Mouse (Mus musculus): Measurements from ENCODE around the gene Dbndd1. TPM values are rescaled to one million over a fixed set of nuclear protein-coding genes. Genes with fewer than 3 reads are reported as not detected.
A peak's percentile ranks its signal among the peaks of the same experiment; 100 is the strongest.

The Dbndd1 gene
- polyA plus RNA-seq, 1 experiment from 2014 or later = 0.89 TPM

DNA sequence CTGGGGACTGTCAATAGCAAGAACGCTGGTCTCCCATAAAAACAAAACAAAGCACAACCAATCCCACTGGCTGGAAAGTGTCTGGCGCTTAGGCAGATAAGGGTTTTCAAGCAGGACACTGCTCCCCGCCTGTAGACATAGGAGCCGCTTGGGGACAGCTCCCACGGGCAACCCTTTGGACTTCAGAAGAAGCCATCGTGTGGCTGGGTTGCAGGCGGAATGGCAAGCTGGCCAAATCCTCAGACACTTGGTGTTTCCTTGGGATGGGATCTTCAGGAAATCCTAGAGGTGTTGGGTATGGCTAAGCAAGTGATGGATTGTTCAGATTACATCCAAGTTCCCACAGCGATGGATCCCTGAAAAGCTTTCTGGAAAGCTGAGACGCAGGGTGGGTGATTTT lies 1.1 kb downstream of the Dbndd1 start:
- Histone ChIP-seq H3K4me3 (ENCODE audit: low read depth, low read length) (peak overlapping the region; percentile 57; the same call in 1 of the 2 replicates), H3K36me3 (ENCODE audit: control insufficient read depth, insufficient read depth, low read length) (0 out of 2 replicates have a peak, but pooled peaks cover under 1% of the 10 kb centered on the region), H3K27me3 (ENCODE audit: control insufficient read depth, insufficient read depth, low read length) (peaks cover 8% of the 10 kb centered on the region; the same call in 1 of the 2 replicates), H3K27ac (replicated peaks) (no peak overlapping the region), H3K4me1 (replicated peaks; ENCODE audit: control insufficient read depth, insufficient read depth) (no peaks in the 10 kb centered on the region; the same call in 1 of the 2 replicates), H3K9ac (ENCODE audit: low read length) (peak overlapping the region; percentile 56; the same call in 1 of the 2 replicates), H3K4me2 (replicated peaks; ENCODE audit: low read depth) (peak overlapping the region; percentile 97), H3K9me3 (ENCODE audit: control insufficient read depth, low read length) (no peaks in the 10 kb centered on the region)
- 3% methylated on average over 9 of the region's 9 CpGs for WGBS
- DNase-seq (ENCODE audit: low spot score) (no peak), ATAC-seq (ENCODE audit: low FRiP score, low TSS enrichment) (no peak)
- TF ChIP-seq CTCF (IDR thresholded peaks at IDR 0.05; ENCODE audit: low read depth) = no peak
- no peak for TF ChIP-seq EP300 (optimal IDR thresholded peaks at IDR 0.05)

GRCm38 (mm10) chr8:123510819-123511218 lies 4.4 kb downstream of the Dbndd1 start:
- H3K9ac ChIP-seq (ENCODE audit: low read length) = no peak overlapping the region
- H3K4me3 ChIP-seq (ENCODE audit: low read depth, low read length) = no peak overlapping the region
- H3K36me3 ChIP-seq (ENCODE audit: control insufficient read depth, insufficient read depth, low read length) = peaks cover 8% of the 10 kb centered on the region; the same call in 1 of the 2 replicates
- ATAC-seq (ENCODE audit: low FRiP score, low TSS enrichment) (no peak), DNase-seq (ENCODE audit: low spot score) (no peak)
- no peak overlapping the region for H3K4me2 ChIP-seq (replicated peaks; ENCODE audit: low read depth)
- H3K27me3 ChIP-seq (ENCODE audit: control insufficient read depth, insufficient read depth, low read length) = 0 out of 2 replicates have a peak, but pooled peaks cover 8% of the 10 kb centered on the region
- no peaks in the 10 kb centered on the region for H3K9me3 ChIP-seq (ENCODE audit: control insufficient read depth, low read length)
- TF ChIP-seq EP300 (optimal IDR thresholded peaks at IDR 0.05) = no peak
- no peak for TF ChIP-seq CTCF (IDR thresholded peaks at IDR 0.05; ENCODE audit: low read depth)
- no peaks in the 10 kb centered on the region for H3K4me1 ChIP-seq (replicated peaks; ENCODE audit: control insufficient read depth, insufficient read depth)
- WGBS = 79% methylated on average over 5 of the region's 5 CpGs
- H3K27ac ChIP-seq (replicated peaks) = no peak overlapping the region

DNA sequence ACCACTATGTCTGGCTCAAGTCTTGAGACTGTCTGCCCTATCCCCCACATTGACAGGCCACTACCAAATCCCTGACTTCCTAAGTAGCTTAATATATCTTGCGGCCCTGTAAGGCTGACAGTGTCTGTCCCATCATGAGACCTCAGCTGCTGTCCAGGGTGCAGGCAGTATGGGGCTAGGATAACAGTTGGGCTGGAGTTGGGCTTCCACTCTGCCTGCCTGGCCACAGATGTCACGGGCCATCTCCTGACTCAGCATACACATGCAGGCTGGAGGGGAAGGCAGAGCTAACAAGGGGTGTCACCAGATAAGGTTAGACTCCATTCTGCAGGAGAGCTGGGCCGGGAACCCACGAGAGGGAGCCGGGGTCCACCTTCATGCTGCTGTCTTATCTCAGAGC lies 8.1 kb downstream of the Dbndd1 start:
- peaks cover 24% of the 10 kb centered on the region for H3K36me3 ChIP-seq (ENCODE audit: control insufficient read depth, insufficient read depth, low read length)
- 97% methylated on average over 5 of the region's 5 CpGs for WGBS

DNA sequence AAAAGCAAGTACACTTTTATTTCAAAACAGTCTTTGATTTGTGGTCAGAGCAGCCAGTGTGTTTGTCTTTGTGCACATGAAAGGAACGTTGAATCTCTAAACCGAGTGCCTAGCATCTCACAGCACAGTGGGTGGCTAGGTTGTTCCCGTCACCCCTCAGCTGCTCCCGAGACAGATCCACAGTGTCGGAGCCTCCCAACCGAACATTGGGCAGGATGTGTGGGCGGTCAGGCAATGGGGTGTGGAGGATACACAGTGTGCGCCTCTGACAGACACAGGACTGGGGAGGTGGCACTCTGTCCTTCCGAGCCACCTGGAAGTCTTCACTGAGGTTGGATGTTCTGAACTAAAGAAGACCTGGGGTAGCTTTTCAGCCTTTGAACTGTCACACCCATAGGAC lies 9.6 kb downstream of the Dbndd1 start:
- Histone ChIP-seq H3K9me3 (ENCODE audit: control insufficient read depth, low read length) (no peaks in the 10 kb centered on the region), H3K27ac (replicated peaks) (no peak overlapping the region), H3K36me3 (ENCODE audit: control insufficient read depth, insufficient read depth, low read length) (peaks cover 32% of the 10 kb centered on the region), H3K9ac (ENCODE audit: low read length) (no peak overlapping the region), H3K4me3 (ENCODE audit: low read depth, low read length) (no peak overlapping the region), H3K4me1 (replicated peaks; ENCODE audit: control insufficient read depth, insufficient read depth) (no peaks in the 10 kb centered on the region), H3K27me3 (ENCODE audit: control insufficient read depth, insufficient read depth, low read length) (no peaks in the 10 kb centered on the region), H3K4me2 (replicated peaks; ENCODE audit: low read depth) (no peak overlapping the region)
- TF ChIP-seq CTCF (IDR thresholded peaks at IDR 0.05; ENCODE audit: low read depth) = no peak
- no peak for TF ChIP-seq EP300 (optimal IDR thresholded peaks at IDR 0.05)
- DNase-seq (ENCODE audit: low spot score) (no peak), ATAC-seq (ENCODE audit: low FRiP score, low TSS enrichment) (no peak)
- WGBS = 77% methylated on average over 9 of the region's 9 CpGs

More for the DNA sequence above, 8.1 kb downstream of the Dbndd1 start:
- Histone ChIP-seq H3K9me3 (ENCODE audit: control insufficient read depth, low read length) (no peaks in the 10 kb centered on the region), H3K9ac (ENCODE audit: low read length) (no peak overlapping the region), H3K27ac (replicated peaks) (no peak overlapping the region), H3K27me3 (ENCODE audit: control insufficient read depth, insufficient read depth, low read length) (no peaks in the 10 kb centered on the region), H3K4me1 (replicated peaks; ENCODE audit: control insufficient read depth, insufficient read depth) (no peaks in the 10 kb centered on the region), H3K4me2 (replicated peaks; ENCODE audit: low read depth) (no peak overlapping the region), H3K4me3 (ENCODE audit: low read depth, low read length) (no peak overlapping the region)
- DNase-seq (ENCODE audit: low spot score) (no peak), ATAC-seq (ENCODE audit: low FRiP score, low TSS enrichment) (no peak)
- TF ChIP-seq EP300 (optimal IDR thresholded peaks at IDR 0.05) (no peak), CTCF (IDR thresholded peaks at IDR 0.05; ENCODE audit: low read depth) (no peak)

DNA sequence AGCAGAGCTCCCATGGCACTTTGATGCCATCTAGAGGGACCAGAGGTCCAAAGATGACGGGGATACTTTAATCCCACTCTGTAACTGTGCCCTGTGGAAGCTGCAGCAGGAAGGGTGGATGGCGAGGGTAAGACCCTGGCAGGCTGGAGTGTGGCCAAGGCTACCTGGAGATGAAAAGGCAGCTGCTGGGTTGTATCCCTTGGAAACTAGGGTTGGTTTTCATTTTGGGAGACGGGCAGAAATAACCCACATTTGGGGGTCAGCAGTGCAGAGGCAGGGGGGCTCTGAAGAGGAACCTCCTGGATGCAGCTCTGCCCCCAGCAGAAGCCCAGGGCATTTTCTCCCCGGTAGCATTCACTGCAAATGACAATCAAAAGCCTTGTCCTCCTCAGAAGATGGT lies 10.0 kb downstream of the Dbndd1 start:
- H3K36me3 ChIP-seq (ENCODE audit: control insufficient read depth, insufficient read depth, low read length) = peaks cover 32% of the 10 kb centered on the region
- ATAC-seq (ENCODE audit: low FRiP score, low TSS enrichment) = no peak
- no peak for DNase-seq (ENCODE audit: low spot score)
- 87% methylated on average over 4 of the region's 4 CpGs for WGBS
- H3K27ac ChIP-seq (replicated peaks) = no peak overlapping the region
- H3K4me1 ChIP-seq (replicated peaks; ENCODE audit: control insufficient read depth, insufficient read depth) = no peaks in the 10 kb centered on the region
- TF ChIP-seq CTCF (IDR thresholded peaks at IDR 0.05; ENCODE audit: low read depth) (no peak), EP300 (optimal IDR thresholded peaks at IDR 0.05) (no peak)
- no peak overlapping the region for H3K4me2 ChIP-seq (replicated peaks; ENCODE audit: low read depth)
- no peak overlapping the region for H3K4me3 ChIP-seq (ENCODE audit: low read depth, low read length)
- no peaks in the 10 kb centered on the region for H3K9me3 ChIP-seq (ENCODE audit: control insufficient read depth, low read length)
- no peak overlapping the region for H3K9ac ChIP-seq (ENCODE audit: low read length)
- no peaks in the 10 kb centered on the region for H3K27me3 ChIP-seq (ENCODE audit: control insufficient read depth, insufficient read depth, low read length)

DNA sequence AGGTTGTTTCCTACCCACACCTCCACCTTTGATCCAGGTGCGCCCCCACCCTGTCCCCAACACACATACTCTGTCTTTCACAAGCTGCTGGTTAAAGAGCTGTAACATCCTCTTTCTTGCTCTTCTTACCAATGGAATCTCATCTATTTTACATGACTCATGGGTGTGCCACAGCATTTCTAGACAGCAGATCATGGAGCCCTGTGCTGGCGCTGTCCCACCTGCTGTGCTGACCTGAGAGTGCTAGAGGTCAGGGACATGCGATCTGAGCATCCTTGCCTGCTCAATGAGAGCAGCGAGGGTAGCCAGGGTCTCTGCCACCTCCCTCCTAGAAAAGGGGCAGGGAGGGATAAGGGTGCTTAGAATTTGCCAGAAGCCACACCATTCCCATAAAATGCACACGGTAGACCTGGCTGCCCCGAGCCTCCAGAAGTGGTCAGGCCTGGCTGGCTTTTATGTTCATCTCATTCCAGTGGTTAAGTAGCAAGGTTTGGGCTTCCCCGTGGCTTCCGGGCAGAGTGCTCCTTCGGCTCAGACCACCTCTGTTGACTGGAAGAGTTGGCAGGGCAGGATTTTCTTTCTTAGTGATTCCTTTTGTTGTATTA lies 10.6 kb downstream of the Dbndd1 start:
- WGBS = 89% methylated on average over 9 of the region's 9 CpGs
- H3K4me3 ChIP-seq (ENCODE audit: low read depth, low read length) = no peak overlapping the region
- ATAC-seq (ENCODE audit: low FRiP score, low TSS enrichment) (no peak), DNase-seq (ENCODE audit: low spot score) (no peak)
- peaks cover 32% of the 10 kb centered on the region for H3K36me3 ChIP-seq (ENCODE audit: control insufficient read depth, insufficient read depth, low read length)
- no peak for TF ChIP-seq CTCF (IDR thresholded peaks at IDR 0.05; ENCODE audit: low read depth)
- H3K4me1 ChIP-seq (replicated peaks; ENCODE audit: control insufficient read depth, insufficient read depth) = no peaks in the 10 kb centered on the region
- H3K9me3 ChIP-seq (ENCODE audit: control insufficient read depth, low read length) = no peaks in the 10 kb centered on the region
- H3K27me3 ChIP-seq (ENCODE audit: control insufficient read depth, insufficient read depth, low read length) = no peaks in the 10 kb centered on the region
- H3K4me2 ChIP-seq (replicated peaks; ENCODE audit: low read depth) = no peak overlapping the region
- H3K27ac ChIP-seq (replicated peaks) = no peak overlapping the region
- no peak overlapping the region for H3K9ac ChIP-seq (ENCODE audit: low read length)

All from stomach, postnatal 0 days (tissue).